Mouse (Mus musculus) brain, embryonic 14.5 days (tissue): ENCODE results near the gene Slc35f4. TPM values are rescaled to one million over a fixed set of nuclear protein-coding genes. Genes with fewer than 3 reads are reported as not detected.
A peak's percentile ranks its signal among the peaks of the same experiment; 100 is the strongest.

Experiments used
- DNase-seq: peaks from one replicate; pipeline ENCODE4 v3.0.0-alpha.2; 2011; ENCODE audit warnings: low read depth
- CTCF ChIP-seq: fragments of 200-500 bp; IDR thresholded peaks from 2 replicates; pipeline ENCODE4 v1.5.1; 2012; ENCODE audit warnings: inconsistent platforms, mild to moderate bottlenecking, moderate library complexity, borderline replicate concordance; ENCODE audit not compliant: insufficient read depth, insufficient read length; ENCODE audit errors: extremely low read depth
- POLR2A ChIP-seq: fragments of 200-500 bp; IDR thresholded peaks from 2 replicates; pipeline ENCODE4 v1.6.1; 2012; ENCODE audit warnings: mild to moderate bottlenecking, inconsistent platforms, borderline replicate concordance; ENCODE audit not compliant: poor library complexity, insufficient read depth, insufficient read length, severe bottlenecking; ENCODE audit errors: extremely low read depth
- polyA plus RNA-seq: library from polyadenylated mRNA; depleted of rRNA; stranded (reverse); fragments of >200 nt; gene quantifications from 2 replicates; pipeline ENCODE4 v1.2.3, GENCODE M21; 2012

The Slc35f4 gene
- polyA plus RNA-seq, 1 experiment = 5.9 TPM

- no peak for DNase-seq
- TF ChIP-seq POLR2A (no peak), CTCF (no peak)
Measured at GRCm38 (mm10) chr14:49476602-49477001, 49.2 kb downstream of the Slc35f4 start.

- no peak for TF ChIP-seq CTCF
- TF ChIP-seq POLR2A = no peak
- no peak for DNase-seq
Measured at GRCm38 (mm10) chr14:49461761-49462160, 64.1 kb downstream of the Slc35f4 start.

- TF ChIP-seq CTCF (no peak), POLR2A (no peak)
- no peak for DNase-seq
Measured at GRCm38 (mm10) chr14:49460799-49461198, 65.0 kb downstream of the Slc35f4 start.

GRCm38 (mm10) chr14:49454283-49454914 is 71.4 kb downstream of the Slc35f4 start:
- TF ChIP-seq CTCF (no peak), POLR2A (no peak)
- peak; percentile 14 for DNase-seq

- no peak for TF ChIP-seq POLR2A
- no peak for TF ChIP-seq CTCF
- DNase-seq = peak; percentile 41
Measured at GRCm38 (mm10) chr14:49453782-49454181, 72.1 kb downstream of the Slc35f4 start.

- TF ChIP-seq CTCF (no peak), POLR2A (no peak)
- peak; percentile 72 for DNase-seq
Measured at GRCm38 (mm10) chr14:49447669-49448068, 78.2 kb downstream of the Slc35f4 start.

- TF ChIP-seq POLR2A (no peak), CTCF (no peak)
- peak; percentile 6 for DNase-seq
Measured at GRCm38 (mm10) chr14:49446461-49446860, 79.4 kb downstream of the Slc35f4 start.

- no peak for DNase-seq
- no peak for TF ChIP-seq CTCF
- TF ChIP-seq POLR2A = no peak
Measured at GRCm38 (mm10) chr14:49436811-49437210, 89.0 kb downstream of the Slc35f4 start.

GRCm38 (mm10) chr14:49431821-49432220 is 94.0 kb downstream of the Slc35f4 start:
- TF ChIP-seq CTCF = no peak
- TF ChIP-seq POLR2A = no peak

GRCm38 (mm10) chr14:49392482-49392881 is 133.4 kb downstream of the Slc35f4 start:
- DNase-seq = no peak
- TF ChIP-seq POLR2A (no peak), CTCF (peak; percentile 39; the same call in 1 of the 2 replicates)

More at GRCm38 (mm10) chr14:49431821-49432220, 94.0 kb downstream of the Slc35f4 start:
- no peak for DNase-seq

GRCm38 (mm10) chr14:49362161-49362560 is 163.7 kb downstream of the Slc35f4 start:
- TF ChIP-seq POLR2A (no peak), CTCF (no peak)
- DNase-seq = no peak

- TF ChIP-seq CTCF (no peak), POLR2A (no peak)
- DNase-seq = no peak
Measured at GRCm38 (mm10) chr14:49355561-49355960, 170.3 kb downstream of the Slc35f4 start.
